Mouse (Mus musculus) kidney, postnatal 0 days (tissue): Measurements from ENCODE around the gene Tmem255b. TPM values are rescaled to one million over a fixed set of nuclear protein-coding genes. Genes with fewer than 3 reads are reported as not detected.
A peak's percentile ranks its signal among the peaks of the same experiment; 100 is the strongest.

Experiments used
- ATAC-seq: fragments of 200-750 bp; cut with Nextera tagmentation; replicated peaks from 2 replicates; pipeline ENCODE4 v1.8.0; 2017; ENCODE audit warnings: low read depth, moderate number of reproducible peaks, moderate TSS enrichment, moderate library complexity; ENCODE audit not compliant: low FRiP score
- DNase-seq: peaks from one replicate; pipeline ENCODE4 v3.0.0-alpha.2; 2016; ENCODE audit warnings: low spot score
- H3K27ac ChIP-seq: fragments of 300-500 bp; sonication (generic); 2 replicates; pipeline ENCODE4 v1.5.1; 2014; ENCODE audit warnings: mild to moderate bottlenecking
- H3K27me3 ChIP-seq: fragments of 300-500 bp; sonication (generic); 2 replicates; pipeline ENCODE4 v1.6.1; 2014; ENCODE audit warnings: low read length, mixed read lengths; ENCODE audit not compliant: insufficient read depth
- H3K36me3 ChIP-seq: fragments of 300-500 bp; sonication (generic); 2 replicates; pipeline ENCODE4 v1.6.1; 2014; ENCODE audit warnings: low read length, mixed read lengths; ENCODE audit not compliant: insufficient read depth
- H3K4me1 ChIP-seq: fragments of 300-500 bp; sonication (generic); replicated peaks from 2 replicates; pipeline ENCODE4 v1.6.1; 2014; ENCODE audit warnings: antibody characterized with exemption, low read length, mixed read lengths; ENCODE audit not compliant: insufficient read depth
- H3K4me2 ChIP-seq: fragments of 300-500 bp; sonication (generic); 2 replicates; pipeline ENCODE4 v1.6.1; 2014; ENCODE audit warnings: mild to moderate bottlenecking, low read length, moderate library complexity, mixed read lengths
- H3K4me3 ChIP-seq: fragments of 300-500 bp; sonication (generic); replicated peaks from 2 replicates; pipeline ENCODE4 v1.5.1; 2014; ENCODE audit warnings: low read depth, low read length
- H3K9ac ChIP-seq: fragments of 300-500 bp; sonication (generic); 2 replicates; pipeline ENCODE4 v1.6.1; 2014; ENCODE audit warnings: low read depth, low read length
- H3K9me3 ChIP-seq: fragments of 300-500 bp; sonication (generic); replicated peaks from 2 replicates; pipeline ENCODE4 v1.6.1; 2016; ENCODE audit warnings: low read length, inconsistent platforms, mixed read lengths
- CTCF ChIP-seq: IDR thresholded peaks from 2 replicates; pipeline ENCODE4 v1.5.1; 2016; ENCODE audit warnings: antibody characterized with exemption, low read depth, mild to moderate bottlenecking, moderate library complexity
- WGBS: fragments of 180-500 bp; shearing (Covaris S2); extraction: QIAGEN DNeasy Blood & Tissue Kit; methylation state at CpG from one replicate; pipeline ENCODE4 v1.1.7; 2014; 5-methylcytosine and 5-hydroxymethylcytosine counted together
- polyA plus RNA-seq: library from polyadenylated mRNA; unstranded; fragments of >200 nt; fragmentation: Nextera tagmentation; extraction: Ambion mirVana; gene quantifications from 2 replicates; pipeline ENCODE4 v1.2.1, GENCODE M21; 2015

Gene Tmem255b
- polyA plus RNA-seq, 1 experiment from 2014 or later, result 1.1 TPM

GRCm38 (mm10) chr8:13454341-13455113 is 19.5 kb downstream of the Tmem255b start:
- H3K4me1 ChIP-seq, result no peaks in the 10 kb centered on the region
- H3K4me3 ChIP-seq, result no peak overlapping the region
- TF ChIP-seq CTCF, result no peak
- no peaks in the 10 kb centered on the region for H3K36me3 ChIP-seq
- no peaks in the 10 kb centered on the region for H3K27me3 ChIP-seq
- H3K9me3 ChIP-seq, result no peaks in the 10 kb centered on the region
- 68% methylated on average over 8 of the region's 8 CpGs for WGBS
- H3K4me2 ChIP-seq, result no peak overlapping the region
- DNase-seq (no peak), ATAC-seq (no peak)
- no peak overlapping the region for H3K9ac ChIP-seq
- no peak overlapping the region for H3K27ac ChIP-seq

DNA sequence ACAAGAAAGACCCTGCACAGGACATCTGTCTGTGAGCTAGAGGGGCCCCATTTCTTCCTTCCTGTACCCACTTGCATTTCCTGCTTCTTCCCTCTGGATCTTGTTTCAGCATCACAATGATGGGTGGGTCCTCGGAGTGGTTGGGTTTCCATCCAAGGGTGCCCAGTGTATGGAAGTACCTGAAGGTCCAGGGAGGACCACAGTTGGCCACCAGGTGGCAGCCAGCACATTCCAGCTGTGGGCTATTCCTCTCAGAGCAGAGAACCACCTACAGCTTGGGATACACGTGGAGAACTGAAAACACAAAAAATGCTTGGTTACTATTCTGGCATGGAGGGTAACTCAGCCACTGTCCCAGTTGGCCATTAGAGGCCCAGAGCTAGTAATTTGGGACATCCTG is 20.3 kb downstream of the Tmem255b start:
- DNase-seq, result peak; percentile 59
- H3K36me3 ChIP-seq, result no peaks in the 10 kb centered on the region
- H3K4me2 ChIP-seq, result no peak overlapping the region
- no peaks in the 10 kb centered on the region for H3K9me3 ChIP-seq
- peak; percentile 58 for ATAC-seq
- peak; percentile 89 for TF ChIP-seq CTCF
- no peak overlapping the region for H3K9ac ChIP-seq
- H3K4me1 ChIP-seq, result no peaks in the 10 kb centered on the region
- H3K27ac ChIP-seq, result no peak overlapping the region
- no peaks in the 10 kb centered on the region for H3K27me3 ChIP-seq
- 13% methylated on average over 2 of the region's 2 CpGs for WGBS
- H3K4me3 ChIP-seq, result no peak overlapping the region

GRCm38 (mm10) chr8:13459431-13459830 is 24.4 kb downstream of the Tmem255b start:
- Histone ChIP-seq H3K27me3 (no peaks in the 10 kb centered on the region), H3K4me3 (no peak overlapping the region), H3K36me3 (no peaks in the 10 kb centered on the region), H3K4me1 (peaks cover 5% of the 10 kb centered on the region; the same call in 1 of the 2 replicates), H3K9me3 (no peaks in the 10 kb centered on the region), H3K27ac (no peak overlapping the region), H3K9ac (no peak overlapping the region), H3K4me2 (no peak overlapping the region)
- no peak for ATAC-seq
- DNase-seq, result no peak
- WGBS, result 88% methylated on average over 4 of the region's 4 CpGs
- no peak for TF ChIP-seq CTCF

DNA sequence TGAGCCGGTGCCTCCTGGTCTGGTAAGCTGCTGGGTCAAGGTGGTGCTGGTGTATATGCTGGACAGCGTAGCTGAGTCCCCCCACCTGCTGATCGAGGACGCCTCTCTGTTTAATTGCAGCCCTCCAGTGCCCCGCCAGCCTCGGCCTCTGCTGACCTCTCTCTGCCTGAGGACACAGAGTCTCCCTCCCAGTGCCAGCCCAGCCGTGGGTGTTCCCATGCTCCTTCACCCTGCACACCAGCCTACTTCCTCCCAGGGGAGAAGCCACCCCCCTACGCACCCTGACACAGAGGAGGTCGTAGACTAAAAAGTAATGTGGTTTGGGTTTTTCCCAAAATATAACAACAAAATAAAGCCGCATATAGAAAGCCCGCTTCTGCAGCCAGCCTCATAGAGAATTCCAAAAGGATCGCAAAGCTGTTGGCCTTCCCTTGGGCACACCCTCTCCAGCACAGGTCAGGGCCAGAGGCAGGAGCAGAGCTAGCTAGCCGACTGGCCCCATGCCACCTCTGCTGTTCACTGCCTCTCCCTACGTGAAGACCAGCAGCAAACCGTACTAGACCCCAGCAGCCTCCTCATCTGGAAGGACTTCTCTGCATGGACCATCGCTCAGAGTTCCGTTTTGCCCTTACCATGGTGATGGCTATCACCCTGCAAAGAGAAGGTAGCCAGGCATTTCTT is 26.2 kb downstream of the Tmem255b start:
- peaks cover 9% of the 10 kb centered on the region; the same call in 1 of the 2 replicates for H3K4me1 ChIP-seq
- no peaks in the 10 kb centered on the region for H3K27me3 ChIP-seq
- 46% methylated on average over 17 of the region's 17 CpGs for WGBS
- H3K4me3 ChIP-seq, result no peak overlapping the region
- H3K36me3 ChIP-seq, result 0 out of 2 replicates have a peak, but pooled peaks cover 5% of the 10 kb centered on the region
- no peak for TF ChIP-seq CTCF
- no peak overlapping the region for H3K27ac ChIP-seq
- no peak for ATAC-seq
- DNase-seq, result no peak
- H3K4me2 ChIP-seq, result no peak overlapping the region
- H3K9ac ChIP-seq, result no peak overlapping the region
- H3K9me3 ChIP-seq, result no peaks in the 10 kb centered on the region

DNA sequence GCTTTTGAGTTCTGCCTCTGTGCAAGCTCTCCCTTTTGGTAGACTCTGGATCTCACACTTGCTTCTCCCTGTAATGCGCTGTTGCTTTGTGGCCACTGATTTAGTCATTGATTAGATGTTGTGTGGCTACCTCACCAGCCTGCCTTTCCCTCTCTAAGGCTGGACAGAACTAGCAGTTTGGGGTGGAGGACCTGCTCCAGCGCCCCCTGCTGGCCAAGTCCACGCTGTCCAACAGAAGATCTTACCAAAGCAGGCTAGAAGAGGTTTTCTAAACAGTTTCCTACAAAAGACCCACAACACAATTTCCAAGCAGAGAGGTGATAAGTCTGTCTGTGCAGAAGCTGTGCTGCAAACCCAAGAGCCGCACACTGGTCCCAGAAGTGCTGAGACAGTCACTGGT is 26.9 kb downstream of the Tmem255b start:
- Histone ChIP-seq H3K27me3 (no peaks in the 10 kb centered on the region), H3K4me3 (no peak overlapping the region), H3K9ac (no peak overlapping the region), H3K36me3 (0 out of 2 replicates have a peak, but pooled peaks cover 11% of the 10 kb centered on the region), H3K4me1 (peaks cover 9% of the 10 kb centered on the region; the same call in 1 of the 2 replicates), H3K4me2 (no peak overlapping the region), H3K9me3 (no peaks in the 10 kb centered on the region), H3K27ac (no peak overlapping the region)
- 44% methylated on average over 4 of the region's 4 CpGs for WGBS
- TF ChIP-seq CTCF, result peak; percentile 89
- peak; percentile 76 for DNase-seq
- ATAC-seq, result 0 out of 2 replicates have a peak, but pooled peaks have one; percentile 30

- H3K36me3 ChIP-seq, result 0 out of 2 replicates have a peak, but pooled peaks cover 11% of the 10 kb centered on the region
- no peak overlapping the region for H3K4me2 ChIP-seq
- no peak overlapping the region for H3K4me3 ChIP-seq
- no peaks in the 10 kb centered on the region for H3K9me3 ChIP-seq
- H3K4me1 ChIP-seq, result peaks cover 9% of the 10 kb centered on the region; the same call in 1 of the 2 replicates
- DNase-seq (peak; percentile 21), ATAC-seq (peak; percentile 40; the same call in 1 of the 2 replicates)
- H3K9ac ChIP-seq, result no peak overlapping the region
- 38% methylated on average over 10 of the region's 10 CpGs for WGBS
- H3K27me3 ChIP-seq, result no peaks in the 10 kb centered on the region
- TF ChIP-seq CTCF, result no peak
- no peak overlapping the region for H3K27ac ChIP-seq
These were observed 27.4 kb downstream of the Tmem255b start for GRCm38 (mm10) chr8:13462392-13462791.
